Mouse (Mus musculus) heart, postnatal 0 days (tissue): ENCODE measurements at regions not wholly inside any gene's neighbourhood (a gene's known extent, or its start where the extent isn't known, plus 50 kb on each side); places are given as distances from the start of the nearest gene placed in this dataset.

Experiments used
- ATAC-seq: fragments of 200-750 bp; cut with Nextera tagmentation; 2 replicates; pipeline ENCODE4 v1.8.0; 2017; ENCODE audit warnings: low read depth, moderate number of reproducible peaks, moderate library complexity; ENCODE audit not compliant: insufficient read depth
- DNase-seq: peaks from one replicate; pipeline ENCODE4 v3.0.0-alpha.2; 2016; ENCODE audit warnings: low spot score
- H3K27ac ChIP-seq: fragments of 300-500 bp; sonication (generic); 2 replicates; pipeline ENCODE4 v1.5.1; 2014; ENCODE audit warnings: low read depth, mild to moderate bottlenecking
- H3K27me3 ChIP-seq: fragments of 300-500 bp; sonication (generic); 2 replicates; pipeline ENCODE4 v1.6.1; 2014; ENCODE audit warnings: low read length, mixed read lengths; ENCODE audit not compliant: control insufficient read depth, insufficient read depth
- H3K36me3 ChIP-seq: fragments of 300-500 bp; sonication (generic); replicated peaks from 2 replicates; pipeline ENCODE4 v1.6.1; 2014; ENCODE audit warnings: low read length, mixed read lengths; ENCODE audit not compliant: control insufficient read depth, insufficient read depth
- H3K4me1 ChIP-seq: fragments of 300-500 bp; sonication (generic); 2 replicates; pipeline ENCODE4 v1.6.1; 2014; ENCODE audit warnings: antibody characterized with exemption; ENCODE audit not compliant: control insufficient read depth, insufficient read depth
- H3K4me2 ChIP-seq: fragments of 300-500 bp; sonication (generic); 2 replicates; pipeline ENCODE4 v1.6.1; 2014; ENCODE audit warnings: low read depth, mild to moderate bottlenecking, low read length, moderate library complexity
- H3K4me3 ChIP-seq: fragments of 300-500 bp; sonication (generic); 2 replicates; pipeline ENCODE4 v1.5.1; 2014; ENCODE audit warnings: low read depth, low read length
- H3K9ac ChIP-seq: fragments of 300-500 bp; sonication (generic); replicated peaks from 2 replicates; pipeline ENCODE4 v1.6.1; 2014; ENCODE audit warnings: low read depth, low read length, mixed read lengths
- H3K9me3 ChIP-seq: fragments of 300-500 bp; sonication (generic); replicated peaks from 2 replicates; pipeline ENCODE4 v1.6.1; 2016; ENCODE audit warnings: low read length; ENCODE audit not compliant: control insufficient read depth
- CTCF ChIP-seq: IDR thresholded peaks from 2 replicates; pipeline ENCODE4 v1.5.1; 2016; ENCODE audit warnings: antibody characterized with exemption, control low read depth, low read depth
- EP300 ChIP-seq: IDR thresholded peaks from 2 replicates; pipeline ENCODE4 v1.6.1; 2016; ENCODE audit warnings: antibody characterized with exemption, low read depth
- WGBS: fragments of 180-500 bp; shearing (Covaris S2); extraction: QIAGEN DNeasy Blood & Tissue Kit; methylation state at CpG from one replicate; pipeline ENCODE4 v1.1.7; 2014; 5-methylcytosine and 5-hydroxymethylcytosine counted together

DNA sequence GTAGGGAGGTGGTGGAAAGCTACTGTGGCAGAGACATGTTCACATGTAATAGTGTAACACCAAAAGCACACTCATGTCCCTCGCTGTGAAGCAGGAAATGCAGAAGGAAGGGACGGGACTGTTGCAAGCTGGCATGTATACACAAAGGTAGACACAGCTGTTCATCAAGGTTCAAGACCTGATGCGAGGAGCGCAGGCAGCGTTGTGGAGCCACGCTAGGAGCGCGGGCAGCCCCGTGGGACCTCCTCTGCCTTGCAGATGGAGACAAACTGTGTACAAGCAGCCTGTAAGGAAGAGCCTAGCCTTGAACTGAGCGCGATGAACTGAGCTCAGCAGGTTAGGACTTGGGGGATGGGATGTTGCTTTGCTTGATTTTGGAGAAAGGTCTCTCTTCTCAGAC, 96.2 kb downstream of the Ets2 start:
- no peak for DNase-seq

GRCm38 (mm10) chr16:95797141-95797540, 95.3 kb downstream of the Ets2 start:
- no peak overlapping the region for H3K4me2 ChIP-seq
- H3K27me3 ChIP-seq, result no peaks in the 10 kb centered on the region
- ATAC-seq (no peak), DNase-seq (no peak)
- WGBS, result 60% methylated on average over 2 of the region's 2 CpGs
- no peak overlapping the region for H3K4me3 ChIP-seq
- H3K36me3 ChIP-seq, result no peaks in the 10 kb centered on the region
- no peak overlapping the region; the same call in 1 of the 2 replicates for H3K27ac ChIP-seq
- H3K4me1 ChIP-seq, result 0 out of 2 replicates have a peak, but pooled peaks cover 8% of the 10 kb centered on the region
- TF ChIP-seq CTCF, result no peak
- no peak for TF ChIP-seq EP300
- H3K9ac ChIP-seq, result no peak overlapping the region
- no peaks in the 10 kb centered on the region for H3K9me3 ChIP-seq

More for the DNA sequence above, 96.2 kb downstream of the Ets2 start:
- no peak overlapping the region for H3K4me2 ChIP-seq
- no peak overlapping the region for H3K4me3 ChIP-seq
- WGBS, result 78% methylated on average over 11 of the region's 11 CpGs
- H3K36me3 ChIP-seq, result no peaks in the 10 kb centered on the region
- H3K27ac ChIP-seq, result no peak overlapping the region
- H3K9me3 ChIP-seq, result no peaks in the 10 kb centered on the region
- H3K4me1 ChIP-seq, result 0 out of 2 replicates have a peak, but pooled peaks cover 8% of the 10 kb centered on the region
- H3K9ac ChIP-seq, result no peak overlapping the region
- no peaks in the 10 kb centered on the region for H3K27me3 ChIP-seq
- ATAC-seq, result no peak
- no peak for TF ChIP-seq CTCF
- TF ChIP-seq EP300, result no peak

DNA sequence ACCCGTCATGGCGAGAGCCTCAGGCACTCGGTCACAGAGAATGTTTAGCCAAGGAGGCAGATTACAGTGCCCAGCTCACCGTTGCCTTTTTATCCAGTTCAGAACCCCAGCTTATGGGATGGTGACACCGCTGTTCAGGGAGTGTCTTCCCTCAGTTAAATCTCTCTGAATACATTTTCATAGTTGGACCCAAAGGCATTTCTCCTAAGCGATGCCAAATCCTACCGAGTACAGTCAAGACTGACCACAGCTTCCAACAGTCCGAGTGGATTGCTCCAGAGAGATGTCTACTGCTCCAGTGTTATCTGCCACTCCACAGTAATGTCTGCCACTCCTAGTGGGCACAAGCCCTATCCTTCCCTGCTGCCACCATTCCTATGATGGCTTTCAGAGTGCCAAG, 93.0 kb downstream of the Ets2 start:
- Histone ChIP-seq H3K9me3 (no peaks in the 10 kb centered on the region), H3K9ac (no peak overlapping the region), H3K4me3 (no peak overlapping the region), H3K4me2 (no peak overlapping the region), H3K4me1 (no peaks in the 10 kb centered on the region), H3K27ac (no peak overlapping the region), H3K27me3 (no peaks in the 10 kb centered on the region), H3K36me3 (no peaks in the 10 kb centered on the region)
- DNase-seq (no peak), ATAC-seq (no peak)
- WGBS, result 81% methylated on average over 8 of the region's 8 CpGs
- TF ChIP-seq CTCF (no peak), EP300 (no peak)

GRCm38 (mm10) chr16:95794281-95794727, 92.4 kb downstream of the Ets2 start:
- 57% methylated on average over 10 of the region's 10 CpGs for WGBS
- Histone ChIP-seq H3K9ac (no peak overlapping the region), H3K4me3 (no peak overlapping the region), H3K4me1 (no peaks in the 10 kb centered on the region), H3K36me3 (no peaks in the 10 kb centered on the region), H3K4me2 (no peak overlapping the region), H3K9me3 (no peaks in the 10 kb centered on the region), H3K27ac (no peak overlapping the region), H3K27me3 (no peaks in the 10 kb centered on the region)
- DNase-seq, result no peak
- ATAC-seq, result no peak
- TF ChIP-seq CTCF (no peak), EP300 (no peak)

- H3K4me1 ChIP-seq, result no peaks in the 10 kb centered on the region
- DNase-seq (no peak), ATAC-seq (no peak)
- no peaks in the 10 kb centered on the region for H3K27me3 ChIP-seq
- no peak overlapping the region for H3K4me2 ChIP-seq
- no peak overlapping the region for H3K27ac ChIP-seq
- WGBS, result 58% methylated on average over 4 of the region's 4 CpGs
- no peaks in the 10 kb centered on the region for H3K9me3 ChIP-seq
- H3K9ac ChIP-seq, result no peak overlapping the region
- H3K36me3 ChIP-seq, result no peaks in the 10 kb centered on the region
- TF ChIP-seq CTCF, result no peak
- no peak overlapping the region for H3K4me3 ChIP-seq
Observed at GRCm38 (mm10) chr16:95790691-95791090, 88.8 kb downstream of the Ets2 start.

DNA sequence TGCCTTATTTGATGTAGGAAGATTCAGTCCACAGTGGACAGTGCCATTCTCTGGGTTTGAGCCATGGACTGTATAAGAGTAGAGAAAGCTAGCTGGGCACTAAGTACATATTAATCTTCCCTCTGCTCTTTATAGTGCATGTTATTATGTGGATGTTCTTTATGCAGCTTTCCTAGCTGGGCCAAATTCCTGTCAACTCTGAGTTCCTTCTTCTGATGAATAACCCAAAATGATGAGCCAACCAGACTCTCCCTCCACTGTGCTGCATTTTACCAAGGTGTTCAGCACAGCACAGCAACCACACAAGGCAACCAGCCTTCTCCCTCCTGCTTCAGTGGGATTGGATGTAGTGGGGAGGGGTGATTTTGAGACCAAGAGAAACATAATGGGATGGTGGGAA, 87.7 kb downstream of the Ets2 start:
- DNase-seq (no peak), ATAC-seq (no peak)
- H3K9me3 ChIP-seq, result no peaks in the 10 kb centered on the region
- H3K4me1 ChIP-seq, result no peaks in the 10 kb centered on the region
- H3K36me3 ChIP-seq, result no peaks in the 10 kb centered on the region
- H3K4me3 ChIP-seq, result no peak overlapping the region
- no peak overlapping the region for H3K9ac ChIP-seq
- no peak overlapping the region for H3K27ac ChIP-seq
- no peak overlapping the region for H3K4me2 ChIP-seq
- no peaks in the 10 kb centered on the region for H3K27me3 ChIP-seq
- no peak for TF ChIP-seq CTCF
- TF ChIP-seq EP300, result no peak
